Mouse (Mus musculus) limb, embryonic 11.5 days (tissue): Measurements from ENCODE around the gene Flt3l. TPM values are rescaled to one million over a fixed set of nuclear protein-coding genes. Genes with fewer than 3 reads are reported as not detected.
A peak's percentile ranks its signal among the peaks of the same experiment; 100 is the strongest.

Experiments used
- ATAC-seq: fragments of 200-750 bp; cut with Nextera tagmentation; 2 replicates; pipeline ENCODE4 v1.8.0; 2017; ENCODE audit warnings: low read depth; ENCODE audit not compliant: insufficient number of reproducible peaks, low FRiP score, low TSS enrichment
- DNase-seq: peaks from one replicate; pipeline ENCODE4 v3.0.0-alpha.2; 2015; ENCODE audit warnings: low spot score
- H3K27ac ChIP-seq: fragments of 300-500 bp; sonication (generic); replicated peaks from 2 replicates; pipeline ENCODE4 v1.5.1; 2014; ENCODE audit warnings: low read depth, mild to moderate bottlenecking, low read length
- H3K27me3 ChIP-seq: fragments of 300-500 bp; sonication (generic); 2 replicates; pipeline ENCODE4 v1.6.1; 2014; ENCODE audit warnings: mild to moderate bottlenecking, low read length, mixed read lengths; ENCODE audit not compliant: control insufficient read depth, insufficient read depth
- H3K36me3 ChIP-seq: fragments of 300-500 bp; sonication (generic); 2 replicates; pipeline ENCODE4 v1.6.1; 2014; ENCODE audit warnings: mild to moderate bottlenecking, low read length, moderate library complexity, mixed read lengths; ENCODE audit not compliant: control insufficient read depth, insufficient read depth
- H3K4me1 ChIP-seq: fragments of 300-500 bp; sonication (generic); 2 replicates; pipeline ENCODE4 v1.6.1; 2014; ENCODE audit warnings: low read length, mixed read lengths; ENCODE audit not compliant: control insufficient read depth, insufficient read depth
- H3K4me2 ChIP-seq: fragments of 300-500 bp; sonication (generic); 2 replicates; pipeline ENCODE4 v1.6.1; 2014; ENCODE audit warnings: low read depth, mild to moderate bottlenecking, moderate library complexity; ENCODE audit not compliant: severe bottlenecking
- H3K4me3 ChIP-seq: fragments of 300-500 bp; sonication (generic); 2 replicates; pipeline ENCODE4 v1.5.1; 2014; ENCODE audit warnings: low read depth, low read length
- H3K9ac ChIP-seq: fragments of 300-500 bp; sonication (generic); 2 replicates; pipeline ENCODE4 v1.6.1; 2014; ENCODE audit warnings: mild to moderate bottlenecking, low read length
- H3K9me3 ChIP-seq: fragments of 300-500 bp; sonication (generic); 2 replicates; pipeline ENCODE4 v1.6.1; 2016; ENCODE audit warnings: low read length; ENCODE audit not compliant: control insufficient read depth
- WGBS: fragments of 180-500 bp; shearing (Covaris S2); extraction: QIAGEN DNeasy Blood & Tissue Kit; methylation state at CpG from one replicate; pipeline ENCODE4 v1.1.7; 2014; 5-methylcytosine and 5-hydroxymethylcytosine counted together
- polyA plus RNA-seq: library from polyadenylated mRNA; unstranded; fragments of >200 nt; fragmentation: Nextera tagmentation; extraction: Ambion mirVana; gene quantifications from 2 replicates; pipeline ENCODE4 v1.2.1, GENCODE M21; 2014

Flt3l gene
- polyA plus RNA-seq, result 0.33 and 0.44 TPM in 2 replicates

- peak; percentile 87 for DNase-seq
- Histone ChIP-seq H3K27ac (no peak within 1 kb of the TSS), H3K27me3 (no peaks in the 10 kb centered on the region; the same call in 1 of the 2 replicates), H3K9me3 (no peaks in the 10 kb centered on the region), H3K4me2 (peak within 1 kb of the TSS; percentile 62), H3K36me3 (no peaks in the 10 kb centered on the region), H3K4me1 (no peaks in the 10 kb centered on the region), H3K4me3 (peak within 1 kb of the TSS; percentile 37), H3K9ac (peak within 1 kb of the TSS; percentile 58)
- WGBS, result 3% methylated on average over 29 of the region's 29 CpGs
- ATAC-seq, result peak; percentile 65
These were observed at the start of gene Flt3l, which contains the start of gene Gm45713 for GRCm38 (mm10) chr7:45135993-45136567. Flt3l (minus strand) TSS chr7:45136432. Gm45713 (minus strand) TSS chr7:45136231.

- Histone ChIP-seq H3K4me2 (no peak overlapping the region), H3K9me3 (no peaks in the 10 kb centered on the region), H3K27ac (no peak overlapping the region), H3K4me3 (no peak overlapping the region), H3K36me3 (no peaks in the 10 kb centered on the region), H3K27me3 (peaks cover 52% of the 10 kb centered on the region), H3K9ac (no peak overlapping the region), H3K4me1 (peaks cover 13% of the 10 kb centered on the region; the same call in 1 of the 2 replicates)
- DNase-seq (no peak), ATAC-seq (no peak)
- WGBS, result 54% methylated on average over 7 of the region's 7 CpGs
These were observed 49.7 kb upstream of the Flt3l start for GRCm38 (mm10) chr7:45185921-45186320.

GRCm38 (mm10) chr7:45183672-45184071 is 47.4 kb upstream of the Flt3l start:
- no peak overlapping the region for H3K27ac ChIP-seq
- H3K9me3 ChIP-seq, result no peaks in the 10 kb centered on the region
- peaks cover 65% of the 10 kb centered on the region for H3K27me3 ChIP-seq
- H3K4me3 ChIP-seq, result no peak overlapping the region
- WGBS, result 60% methylated on average over 7 of the region's 7 CpGs
- DNase-seq (no peak), ATAC-seq (no peak)
- no peak overlapping the region for H3K4me2 ChIP-seq
- H3K9ac ChIP-seq, result no peak overlapping the region
- H3K36me3 ChIP-seq, result no peaks in the 10 kb centered on the region
- H3K4me1 ChIP-seq, result peaks cover 15% of the 10 kb centered on the region; the same call in 1 of the 2 replicates

- Histone ChIP-seq H3K36me3 (no peaks in the 10 kb centered on the region), H3K4me2 (peak overlapping the region; percentile 48), H3K4me3 (peak overlapping the region; percentile 21; the same call in 1 of the 2 replicates), H3K9me3 (no peaks in the 10 kb centered on the region), H3K27me3 (peaks cover 76% of the 10 kb centered on the region), H3K27ac (no peak overlapping the region), H3K9ac (no peak overlapping the region), H3K4me1 (peaks cover 15% of the 10 kb centered on the region; the same call in 1 of the 2 replicates)
- ATAC-seq, result peak; percentile 36; the same call in 1 of the 2 replicates
- DNase-seq, result no peak
- 14% methylated on average over 11 of the region's 11 CpGs for WGBS
These were observed 46.4 kb upstream of the Flt3l start for GRCm38 (mm10) chr7:45182606-45183005.

GRCm38 (mm10) chr7:45182199-45182601 is 46.0 kb upstream of the Flt3l start:
- Histone ChIP-seq H3K9ac (no peak overlapping the region), H3K4me1 (peaks cover 15% of the 10 kb centered on the region; the same call in 1 of the 2 replicates), H3K27ac (no peak overlapping the region), H3K4me2 (peak overlapping the region; percentile 48), H3K9me3 (no peaks in the 10 kb centered on the region), H3K36me3 (no peaks in the 10 kb centered on the region), H3K27me3 (peaks cover 80% of the 10 kb centered on the region), H3K4me3 (peak overlapping the region; percentile 21; the same call in 1 of the 2 replicates)
- under 1% methylated on average over 34 of the region's 34 CpGs for WGBS
- peak; percentile 93 for DNase-seq
- ATAC-seq, result peak; percentile 79

- Histone ChIP-seq H3K4me2 (peak overlapping the region; percentile 12; the same call in 1 of the 2 replicates), H3K9ac (no peak overlapping the region), H3K4me3 (0 out of 2 replicates have a peak overlapping the region, but pooled peaks have one; percentile 3), H3K9me3 (no peaks in the 10 kb centered on the region), H3K27ac (no peak overlapping the region), H3K27me3 (peaks cover 87% of the 10 kb centered on the region), H3K4me1 (peaks cover 12% of the 10 kb centered on the region; the same call in 1 of the 2 replicates), H3K36me3 (no peaks in the 10 kb centered on the region)
- ATAC-seq, result no peak
- DNase-seq, result no peak
- WGBS, result 6% methylated on average over 33 of the region's 35 CpGs
These were observed 45.3 kb upstream of the Flt3l start for GRCm38 (mm10) chr7:45181540-45181939.

DNA sequence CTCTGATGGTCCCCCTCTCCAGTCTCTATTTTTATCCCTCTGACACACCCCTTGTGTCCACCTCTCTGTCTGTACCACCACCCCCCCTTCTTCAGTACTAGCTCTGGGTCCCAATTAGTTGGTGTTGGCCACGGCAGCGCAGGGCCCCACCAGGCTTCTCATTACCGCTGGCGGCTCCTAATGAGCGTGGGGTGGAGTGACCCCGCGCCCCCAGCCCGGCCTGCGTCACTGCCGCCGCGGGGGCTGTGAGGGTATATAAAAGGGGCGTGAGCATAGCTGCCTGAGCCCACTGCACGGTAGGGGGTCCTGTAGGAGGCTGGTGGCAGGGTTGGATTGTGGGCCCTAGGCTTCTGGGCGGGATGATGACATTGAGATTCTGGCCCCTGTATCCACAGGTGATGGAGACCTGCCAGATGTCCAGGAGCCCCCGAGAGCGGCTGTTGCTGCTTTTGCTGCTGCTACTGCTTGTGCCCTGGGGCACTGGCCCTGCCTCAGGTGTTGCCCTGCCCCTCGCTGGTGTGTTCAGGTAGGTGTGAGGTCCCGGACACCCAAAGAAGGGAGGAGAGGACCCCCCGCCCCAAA is 44.8 kb upstream of the Flt3l start, which contains the start of gene Pth2:
TSS of gene Pth2 (plus strand) at position 100 of the 582 bp plus-strand sequence.
- peak within 1 kb of the TSS; percentile 12; the same call in 1 of the 2 replicates for H3K4me2 ChIP-seq
- H3K9me3 ChIP-seq, result no peaks in the 10 kb centered on the region
- 0 out of 2 replicates have a peak within 1 kb of the TSS, but pooled peaks have one; percentile 3 for H3K4me3 ChIP-seq
- no peak within 1 kb of the TSS for H3K9ac ChIP-seq
- ATAC-seq, result no peak
- WGBS, result 14% methylated on average over 19 of the region's 20 CpGs
- no peaks in the 10 kb centered on the region for H3K36me3 ChIP-seq
- peaks cover 92% of the 10 kb centered on the region for H3K27me3 ChIP-seq
- no peak for DNase-seq
- H3K27ac ChIP-seq, result no peak within 1 kb of the TSS
- peaks cover 11% of the 10 kb centered on the region; the same call in 1 of the 2 replicates for H3K4me1 ChIP-seq

DNA sequence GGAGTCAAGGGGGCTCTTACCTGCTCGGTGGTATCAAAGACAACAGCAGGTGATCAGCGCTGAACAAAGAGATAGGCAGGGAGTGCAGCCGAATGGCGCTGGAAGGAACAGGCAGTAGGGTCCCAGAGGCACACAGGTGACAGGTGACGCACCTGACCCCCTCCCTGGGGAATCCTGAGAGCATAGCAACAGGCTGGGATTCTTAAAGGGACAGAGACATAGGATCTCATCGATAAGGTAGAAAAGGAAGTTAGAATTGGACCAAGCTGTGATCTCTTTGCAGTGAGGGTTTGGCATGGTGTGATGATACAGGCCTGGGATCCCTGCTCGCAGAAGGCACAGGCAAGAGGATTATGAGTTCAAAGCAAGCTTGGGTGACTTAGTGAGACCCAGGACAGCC is 43.2 kb upstream of the Flt3l start, which contains the start of gene Gfy:
TSS of gene Gfy (minus strand) at position 101 of the 400 bp plus-strand sequence.
- no peaks in the 10 kb centered on the region for H3K36me3 ChIP-seq
- DNase-seq, result no peak
- no peak within 1 kb of the TSS for H3K27ac ChIP-seq
- 0 out of 2 replicates have a peak, but pooled peaks cover 13% of the 10 kb centered on the region for H3K4me1 ChIP-seq
- WGBS, result 24% methylated on average over 7 of the region's 7 CpGs
- H3K9ac ChIP-seq, result no peak within 1 kb of the TSS
- H3K27me3 ChIP-seq, result peaks cover 97% of the 10 kb centered on the region
- ATAC-seq, result no peak
- H3K9me3 ChIP-seq, result 0 out of 2 replicates have a peak, but pooled peaks cover 3% of the 10 kb centered on the region
- H3K4me2 ChIP-seq, result no peak within 1 kb of the TSS
- H3K4me3 ChIP-seq, result no peak within 1 kb of the TSS
